Mouse (Mus musculus) left cerebral cortex, adult 9 months (tissue): ENCODE measurements around the gene Sephs2.

Source experiments
- DNase-seq, 2 experiments: peaks; one replicate each; pipeline ENCODE4 v3.0.0; 2022; ENCODE audit warnings: low spot score in 2 of 2

The Sephs2 gene

GRCm38 (mm10) chr7:127273925-127274789 lies at the start of gene Sephs2:
Gene Sephs2 (minus strand): TSS chr7:127274055.
- peak; percentile 84 to 98 for DNase-seq

GRCm38 (mm10) chr7:127322085-127322484 lies 48.2 kb upstream of the Sephs2 start:
- DNase-seq = no peak

DNA sequence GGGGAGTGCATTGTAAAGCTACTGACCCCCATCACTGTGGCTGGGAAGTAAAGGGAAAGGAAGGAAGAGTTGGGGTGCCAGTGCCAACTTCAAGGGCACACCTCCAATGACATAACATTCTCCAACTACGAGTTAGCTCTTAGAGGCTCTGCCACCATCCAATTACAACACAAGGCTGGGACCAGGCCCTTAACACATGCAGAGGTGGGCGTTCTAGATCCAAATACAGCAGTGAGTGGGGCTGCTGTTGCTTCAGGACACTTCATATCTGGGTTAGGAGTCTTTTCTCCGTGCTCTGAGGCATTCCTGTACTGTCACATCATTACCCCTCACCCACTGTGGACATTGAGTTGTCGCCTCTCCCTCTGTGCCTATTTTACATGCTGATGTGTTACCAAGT lies 47.3 kb upstream of the Sephs2 start:
- no peak for DNase-seq

- DNase-seq = no peak
Observed at GRCm38 (mm10) chr7:127313912-127314311, 40.1 kb upstream of the Sephs2 start.

GRCm38 (mm10) chr7:127309951-127310350 lies 36.1 kb upstream of the Sephs2 start:
- no peak for DNase-seq

GRCm38 (mm10) chr7:127308887-127309286 lies 35.0 kb upstream of the Sephs2 start:
- peak in 1 of 2 experiments; percentile 76 for DNase-seq

GRCm38 (mm10) chr7:127308431-127308830 lies 34.6 kb upstream of the Sephs2 start:
- no peak for DNase-seq

DNA sequence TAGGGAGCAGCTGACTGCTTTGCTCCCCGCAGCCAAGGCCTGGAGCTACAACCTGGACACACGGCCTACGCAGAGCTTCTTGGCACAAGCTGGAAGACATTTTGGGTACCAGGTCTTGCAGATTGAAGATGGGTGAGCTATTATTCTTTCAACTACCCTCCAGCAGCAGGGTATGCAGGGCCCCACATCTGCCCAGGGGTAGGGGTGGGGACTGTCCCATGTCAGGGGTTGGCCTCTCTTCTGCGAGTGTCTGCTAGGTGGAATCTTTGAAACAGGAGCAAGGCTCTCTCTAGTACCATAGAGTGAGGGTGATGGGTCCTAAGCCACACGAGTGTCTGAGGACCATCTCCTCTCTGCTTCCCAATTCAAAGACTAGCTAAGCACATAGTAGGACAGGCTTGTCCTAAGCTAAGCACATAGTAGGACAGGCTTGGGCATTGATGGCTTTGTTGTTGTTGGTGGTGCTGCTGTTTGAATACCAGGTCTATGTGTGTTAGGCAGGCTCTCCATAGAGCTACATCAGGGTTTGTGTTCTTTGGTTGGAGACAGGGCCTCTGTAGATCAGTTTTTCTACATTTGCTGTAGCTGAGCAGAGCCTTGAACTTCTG lies 23.8 kb upstream of the Sephs2 start:
- DNase-seq = no peak

DNA sequence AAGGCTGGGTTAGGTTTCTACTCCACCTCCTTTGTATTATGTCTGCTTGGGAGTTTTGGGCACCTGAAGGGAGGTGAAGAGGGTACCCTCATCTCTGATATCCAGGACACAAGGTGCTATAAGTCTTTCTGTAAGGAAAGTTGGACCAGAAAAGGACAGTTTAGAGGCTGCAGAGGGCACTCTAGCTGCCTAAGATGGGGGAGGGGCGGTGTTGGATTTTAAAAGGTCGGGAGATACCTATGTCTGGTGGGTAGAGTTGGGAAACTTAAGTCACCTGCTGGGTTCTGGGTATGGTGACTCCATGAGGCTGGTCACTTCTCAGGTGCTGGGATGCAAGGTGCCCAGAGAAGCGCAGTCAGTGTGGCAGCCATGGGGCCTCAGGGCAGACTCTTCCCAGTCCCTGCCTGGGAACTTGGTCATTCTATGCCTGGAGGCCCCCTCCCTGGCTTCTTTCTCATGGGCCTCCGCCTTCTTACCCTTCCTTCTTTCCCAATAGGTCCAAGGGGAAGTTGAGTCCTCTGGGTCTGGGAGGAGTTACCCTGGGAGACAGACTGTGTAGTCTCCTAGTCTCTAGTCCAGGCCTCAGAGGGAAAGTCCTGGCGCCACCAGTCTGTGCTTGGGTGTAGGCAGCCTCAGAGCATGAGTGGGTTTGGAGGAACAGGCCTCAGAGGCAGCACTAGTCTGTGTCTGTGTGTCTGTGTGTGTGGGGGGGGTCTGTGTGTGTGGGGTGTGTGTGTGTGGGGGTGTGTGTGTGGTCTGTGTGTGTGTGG lies 23.1 kb upstream of the Sephs2 start:
- no peak for DNase-seq

GRCm38 (mm10) chr7:127296098-127296497 lies 22.2 kb upstream of the Sephs2 start, which contains the start of gene Itgal:
Gene Itgal (plus strand): TSS chr7:127296260.
- DNase-seq = no peak

GRCm38 (mm10) chr7:127290142-127290541 lies 16.3 kb upstream of the Sephs2 start:
- no peak for DNase-seq

DNA sequence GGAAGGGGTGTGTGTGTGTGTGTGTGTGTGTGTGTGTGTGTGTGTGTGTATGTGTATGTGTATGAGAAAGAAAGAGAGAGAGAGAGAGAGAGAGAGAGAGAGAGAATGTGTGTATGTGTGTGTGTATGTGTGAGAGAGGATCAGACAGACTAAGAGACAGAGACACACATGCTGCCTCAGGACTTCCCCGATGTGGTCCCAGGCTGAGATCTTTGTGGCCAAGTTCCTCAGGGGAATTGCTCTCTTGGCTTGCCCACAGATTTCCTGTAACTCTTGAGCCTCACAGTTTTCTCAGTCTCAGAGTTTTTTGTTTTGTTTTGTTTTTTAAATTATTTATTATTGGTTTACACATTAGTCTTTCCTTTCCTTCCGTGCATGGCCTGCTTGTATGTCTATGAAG lies 15.5 kb upstream of the Sephs2 start:
- DNase-seq = no peak

DNA sequence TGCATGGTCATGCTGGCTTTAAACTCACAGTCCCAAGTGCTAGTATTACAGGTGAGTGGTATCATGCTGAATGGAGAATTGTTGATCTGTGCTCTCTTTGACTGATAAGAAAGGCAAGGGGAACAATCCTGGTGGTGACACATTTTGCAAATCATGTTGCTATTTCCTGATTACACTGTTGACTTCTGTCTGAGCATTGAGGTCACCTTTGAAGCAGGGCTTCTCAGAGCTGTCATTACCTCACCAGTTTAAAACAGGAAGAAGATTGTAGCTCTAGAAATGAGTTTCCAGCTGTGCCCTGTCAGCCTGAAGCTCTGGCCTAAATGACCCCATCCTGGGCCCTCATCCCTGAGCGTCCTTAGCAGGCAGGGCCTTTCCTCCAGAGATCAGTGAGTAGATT lies 14.1 kb upstream of the Sephs2 start:
- DNase-seq = no peak

- DNase-seq = no peak
Observed at GRCm38 (mm10) chr7:127285154-127285553, 11.3 kb upstream of the Sephs2 start.

DNA sequence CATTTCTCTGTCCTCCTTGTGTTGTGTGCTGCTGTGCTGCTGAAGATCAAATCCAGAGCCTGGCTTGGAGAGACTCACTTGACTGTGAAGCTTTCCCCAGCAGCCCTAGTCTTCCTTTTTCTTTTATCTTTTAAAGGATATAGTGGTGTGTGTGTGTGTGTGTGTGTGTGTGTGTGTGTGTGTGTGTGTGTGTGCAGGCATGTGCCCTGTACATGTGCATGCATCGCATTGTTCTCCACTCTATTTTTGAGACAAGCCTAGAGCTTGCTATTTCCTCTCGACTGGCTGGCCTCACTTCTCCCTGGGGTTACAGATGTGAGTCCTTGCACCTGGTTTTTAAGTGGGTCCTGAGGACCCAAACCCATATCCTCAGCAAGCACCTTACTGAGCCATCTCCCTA lies 8.3 kb upstream of the Sephs2 start:
- no peak for DNase-seq

GRCm38 (mm10) chr7:127281114-127281513 lies 7.3 kb upstream of the Sephs2 start:
- no peak for DNase-seq

GRCm38 (mm10) chr7:127280092-127280491 lies 6.2 kb upstream of the Sephs2 start:
- no peak for DNase-seq

DNA sequence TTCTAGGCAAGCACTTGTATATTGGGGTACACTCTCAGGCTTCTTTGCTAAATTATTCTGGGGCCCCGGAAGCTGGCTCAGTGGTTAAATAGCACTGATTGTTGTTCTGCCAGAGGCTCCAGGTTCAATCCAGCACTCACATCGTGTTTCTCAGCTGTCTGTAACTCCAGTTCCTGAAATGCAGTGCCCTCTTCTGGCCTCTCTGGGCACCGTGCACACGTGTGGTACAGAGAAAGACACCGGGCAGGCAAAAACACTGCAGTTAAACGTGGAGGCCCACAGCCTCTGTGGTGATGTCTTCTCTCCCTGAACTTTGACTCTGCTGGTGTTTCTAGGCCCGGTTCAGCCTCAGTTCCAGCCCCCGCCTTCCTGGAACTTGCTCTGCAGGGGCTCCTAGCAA lies 4.5 kb upstream of the Sephs2 start:
- DNase-seq = no peak

GRCm38 (mm10) chr7:127276519-127276961 lies 2.7 kb upstream of the Sephs2 start:
- no peak for DNase-seq

GRCm38 (mm10) chr7:127273118-127273923 lies 534 bp downstream of the Sephs2 start:
- no peak for DNase-seq

DNA sequence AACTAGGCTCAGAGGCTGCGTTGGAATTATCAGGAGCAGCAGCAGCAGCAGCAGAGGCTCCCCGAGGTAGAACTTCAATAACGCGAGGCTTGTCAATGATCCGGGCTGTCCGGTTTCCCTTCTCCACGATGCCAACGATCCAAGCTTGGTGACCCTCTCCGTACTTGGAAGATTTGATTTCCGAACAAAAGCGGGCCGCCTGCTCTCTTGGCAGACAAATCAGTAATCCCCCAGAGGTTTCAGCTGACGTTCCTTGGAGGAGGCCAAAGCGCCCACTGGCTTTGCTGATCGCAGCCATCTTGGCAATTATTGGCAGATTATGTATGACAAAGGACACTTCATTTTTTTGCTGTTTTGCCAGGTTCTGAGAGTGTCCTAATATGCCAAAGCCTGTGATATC lies 1.3 kb downstream of the Sephs2 start:
- no peak for DNase-seq

DNA sequence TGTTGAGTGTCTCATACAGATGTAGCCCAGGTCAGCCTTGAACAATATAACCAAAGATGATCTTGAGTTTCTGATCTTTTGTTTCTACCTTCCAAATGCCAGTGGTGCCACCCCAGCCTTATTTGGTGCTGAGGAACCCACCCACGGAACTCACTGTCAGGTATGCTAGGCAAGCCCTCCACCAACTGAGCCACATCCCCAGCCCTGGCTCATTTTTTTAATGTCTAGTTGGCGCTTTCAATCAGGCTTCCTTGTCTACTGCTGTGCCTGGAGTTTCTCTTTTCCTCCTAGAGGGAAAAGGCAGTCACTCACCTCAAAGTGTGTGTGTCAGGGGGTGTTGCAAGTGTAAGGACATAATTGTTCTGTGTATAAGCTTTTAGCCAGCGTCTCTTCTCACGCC lies 2.8 kb downstream of the Sephs2 start:
- no peak for DNase-seq
